Mouse (Mus musculus) neutrophil, adult 59 days (primary cell): ENCODE measurements around the gene Cacna2d4. TPM values are rescaled to one million over a fixed set of nuclear protein-coding genes. Genes with fewer than 3 reads are reported as not detected.

Source experiments
- total RNA-seq, 2 experiments: library from RNA; stranded (reverse); gene quantifications; 1 replicate in 1 of 2; 2 replicates in 1 of 2; pipeline ENCODE4 v1.2.4; 2023

Cacna2d4 gene
- total RNA-seq = not detected

GRCm38 (mm10) chr6:119236241-119236640 is at the start of gene Cacna2d4:
Gene Cacna2d4 (plus strand): TSS chr6:119236526.

DNA sequence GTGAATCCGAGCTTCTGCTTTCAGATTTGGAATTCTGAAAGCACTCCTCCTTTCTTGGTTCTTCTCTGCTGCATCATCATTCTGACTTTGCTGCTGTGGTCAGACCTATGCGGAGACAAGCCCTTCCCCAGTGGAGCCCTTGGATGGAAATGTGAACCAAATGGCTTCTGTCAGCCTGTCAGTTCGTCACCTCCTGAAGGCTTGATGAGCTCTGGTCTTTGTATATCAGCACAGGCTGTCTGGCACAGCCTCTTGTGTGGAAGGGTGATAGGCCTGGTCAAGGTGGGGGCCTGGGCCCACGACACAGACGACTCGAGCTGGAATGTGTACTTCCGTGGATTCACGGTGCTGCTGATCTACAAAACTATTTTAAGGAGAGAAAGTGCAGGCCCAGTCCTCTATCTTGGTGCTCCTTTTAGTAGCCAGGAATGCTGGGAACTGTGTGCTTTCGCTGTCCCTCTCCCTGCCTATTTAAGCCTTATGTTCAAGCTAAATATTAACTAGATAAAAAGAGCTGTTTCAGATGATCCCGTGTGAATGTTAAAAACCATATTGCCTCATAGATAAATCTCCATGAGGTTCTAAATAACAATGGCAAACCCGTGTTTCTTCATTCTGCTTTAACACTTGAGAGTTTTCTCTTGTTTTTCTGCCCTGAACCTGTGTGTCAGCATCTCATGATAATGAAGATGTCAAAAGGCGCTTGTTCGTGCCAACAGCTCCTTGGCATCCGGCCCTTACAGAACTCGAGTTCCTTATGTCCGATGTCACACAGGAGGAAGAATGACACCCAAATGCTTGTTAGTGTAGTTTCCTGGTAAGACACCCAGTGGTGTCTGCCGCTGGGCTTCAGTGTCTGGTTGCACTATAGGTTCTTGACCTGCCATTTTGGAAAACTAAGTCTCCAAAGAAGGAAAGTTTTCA is 39.7 kb upstream of the Cacna2d4 start, which contains the start of gene Cacna1c:
Gene Cacna1c, minus strand, starts transcription at position 37 of the 924 bp plus-strand sequence.

GRCm38 (mm10) chr6:119330506-119330905 is 94.2 kb downstream of the Cacna2d4 start, which contains the start of gene Lrtm2:
Gene Lrtm2 (minus strand): TSS chr6:119330766.

Other genes starting within 250 kb of the Cacna2d4 start
- gene Dcp1b, start 61.3 kb upstream of the Cacna2d4 start, total RNA-seq = 1 to 10 TPM; 6.2 to 6.5 TPM
- not detected for gene Cacna1c, start 40.1 kb upstream of the Cacna2d4 start, total RNA-seq
- gene Lrtm2, start 94.2 kb downstream of the Cacna2d4 start, total RNA-seq = under 1 TPM; 0.13 to 0.33 TPM
- gene Adipor2, start 181.2 kb downstream of the Cacna2d4 start, total RNA-seq = 10 to 100 TPM; 73.5 to 74.6 TPM
- 10 to 100 TPM; 75.8 to 78.8 TPM for gene Fbxl14, start 243.1 kb downstream of the Cacna2d4 start, total RNA-seq